Comparison of ENCODE assay signal across 8 mouse cellular contexts in genomic region chr1:170867691-170868105, GRCm38 (mm10). TPM values are rescaled to one million over a fixed set of nuclear protein-coding genes. Genes with fewer than 3 reads are reported as not detected.
DNase-seq lines count a peak whose midpoint lies in the region; ATAC-seq and TF ChIP-seq lines count a peak whose summit lies in the region.

Gene Atf6 (minus strand): TSS chr1:170867771.

- peak within 1 kb of the TSS; percentile 64; the same call in 1 of the 2 replicates for H3K27ac ChIP-seq in ES-E14 (ENCODE audit: insufficient read depth, low read depth, low read length, poor library complexity, severe bottlenecking)
- H3K27ac ChIP-seq in forebrain, embryonic 15.5 days (replicated peaks) = peak within 1 kb of the TSS; percentile 80

- intact Hi-C loops in heart, postnatal 25 days (cut with DNase I) = loop anchor here (2.0 kb wide), 1 partner anchor 17 kb away; the partner anchor contains the start of genes Dusp12 and Gm26620

- TF ChIP-seq POLR2A in lung, adult 2 months (IDR thresholded peaks at IDR 0.05; ENCODE audit: borderline replicate concordance, extremely low read depth, low read depth, low read length) = peak; percentile 82; the same call in 1 of the 2 replicates

- in situ Hi-C loops in ES-E14 (cut with MboI; ENCODE audit: low sequenced_read_pairs in 2 of 2, unreplicated experiment in 2 of 2) = no loop called here

- H3K9me3 ChIP-seq in ES-E14 (ENCODE audit: control insufficient read depth, insufficient read depth, low read depth, low read length) = no peaks in the 10 kb centered on the region
- no peaks in the 10 kb centered on the region for H3K9me3 ChIP-seq in forebrain, embryonic 15.5 days

- peaks cover 2 to 6% of the 10 kb centered on the region in 2 experiments; a peak in 2 of 4 replicates for H3K4me1 ChIP-seq in ES-E14 (ENCODE audit: control insufficient read depth in 2 of 2, insufficient read depth in 2 of 2, low read length in 2 of 2, poor library complexity in 1 of 2)
- peaks cover 13% of the 10 kb centered on the region for H3K4me1 ChIP-seq in forebrain, embryonic 15.5 days
- H3K4me1 ChIP-seq in lung, adult 2 months (ENCODE audit: control insufficient read depth, insufficient read depth, low read length) = peaks cover 5% of the 10 kb centered on the region

- H3K36me3 ChIP-seq in ES-E14 (ENCODE audit: control insufficient read depth, insufficient read depth, low read length, poor library complexity, severe bottlenecking) = no peaks in the 10 kb centered on the region
- H3K36me3 ChIP-seq in forebrain, embryonic 15.5 days = peaks cover 4% of the 10 kb centered on the region; the same call in 1 of the 2 replicates

- H3K4me3 ChIP-seq in ES-E14 (ENCODE audit: insufficient read depth in 1 of 2, low read depth in 1 of 2, low read length in 2 of 2, poor library complexity in 1 of 2, severe bottlenecking in 1 of 2) = peak within 1 kb of the TSS; percentile 87 to 99
- peak within 1 kb of the TSS; percentile 86 for H3K4me3 ChIP-seq in forebrain, embryonic 15.5 days
- peak within 1 kb of the TSS; percentile 97 for H3K4me3 ChIP-seq in lung, adult 2 months (replicated peaks; ENCODE audit: extremely low read depth, low read depth, low read length)

- ATAC-seq in forebrain, embryonic 15.5 days (replicated peaks) = peak; percentile 77; the same call in 1 of the 2 replicates
- peak; percentile 85 for ATAC-seq in neutrophil, adult 5-6 weeks (ENCODE audit: extremely low read depth, insufficient number of reproducible peaks, low FRiP score, poor library complexity, severe bottlenecking)

- H3K27me3 ChIP-seq in forebrain, embryonic 15.5 days = no peaks in the 10 kb centered on the region

- H3K9ac ChIP-seq in ES-E14 (ENCODE audit: insufficient read depth, low read depth, low read length, poor library complexity, severe bottlenecking) = peak within 1 kb of the TSS; percentile 96
- H3K9ac ChIP-seq in forebrain, embryonic 15.5 days (replicated peaks) = peak within 1 kb of the TSS; percentile 89

- WGBS in forebrain, embryonic 15.5 days = 0% methylated on average over 25 of the region's 25 CpGs
- under 1% methylated on average over 25 of the region's 25 CpGs for WGBS in lung, adult 2 months

- peak; percentile 91 for DNase-seq in ES-E14 (ENCODE audit: low read depth, low spot score)
- DNase-seq in cerebellum, adult 11-12 months = peak; percentile 94
- peak; percentile 88 for DNase-seq in heart, postnatal 25 days (ENCODE audit: low spot score)
- peak; percentile 94 to 98 for DNase-seq in layer of hippocampus, adult 18-20 months (ENCODE audit: low spot score in 2 of 2)
- peak; percentile 97 for DNase-seq in lung, adult 2 months
- DNase-seq in thymus, adult 18-20 months = peak; percentile 68 to 76

- H3K4me2 ChIP-seq in forebrain, embryonic 15.5 days (replicated peaks) = peak within 1 kb of the TSS; percentile 65

- no peak for TF ChIP-seq CTCF in lung, adult 2 months (IDR thresholded peaks at IDR 0.05; ENCODE audit: insufficient read depth, low read length)

TF ChIP-seq in ES-E14, 5 proteins besides CTCF, POLR2A, EP300 and RAD21:
- TF ChIP-seq MAFK (IDR thresholded peaks at IDR 0.05; ENCODE audit: insufficient read depth, low read depth, low read length) = 0 out of 2 replicates have a peak, but pooled peaks have one; percentile 41
- no peak for TF ChIP-seq ZC3H11A (IDR thresholded peaks at IDR 0.05; ENCODE audit: borderline replicate concordance, low read depth, low read length)
- TF ChIP-seq CHD2 (IDR thresholded peaks at IDR 0.05; ENCODE audit: low read depth, low read length) = no peak
- 0 out of 2 replicates have a peak, but pooled peaks have one; percentile 50 for TF ChIP-seq HCFC1 (IDR thresholded peaks at IDR 0.05; ENCODE audit: borderline replicate concordance, insufficient read depth, low read length)
- TF ChIP-seq ZNF384 (IDR thresholded peaks at IDR 0.05; ENCODE audit: low read depth, low read length) = no peak

RNA-seq across cellular contexts. Expression of gene Atf6, which starts in this region (rescaled TPM):
- total RNA-seq in ES-E14 (2012; rRNA removed) = 33.2 and 39.0 TPM in 2 replicates
- polyA plus RNA-seq in forebrain, embryonic 15.5 days (2015; fragmentation: Nextera tagmentation; extraction: Ambion mirVana) = 7.6 and 7.7 TPM in 2 replicates
- total RNA-seq in heart, postnatal 25 days (2021) = 10 to 100 TPM; 56.5 to 58.9 TPM
- total RNA-seq in layer of hippocampus, adult 18-20 months (2021) = 10 to 100 TPM; 50.9 to 51.6 TPM
- polyA plus RNA-seq in lung, adult 2 months (2012; rRNA removed) = 13.2 and 18.8 TPM in 2 replicates
- total RNA-seq in neutrophil, adult 5-6 weeks (2017) = 46.3 and 47.7 TPM in 2 replicates

Comparison
In these comparisons a context has a peak if more than half of its experiments do, and no peak if none do; other contexts are left out.
1. Peak in every context shown above with its lines: DNase-seq, ATAC-seq, H3K4me3 ChIP-seq and H3K27ac ChIP-seq.